Mouse (Mus musculus): ENCODE measurements at regions not wholly inside any gene's neighbourhood (a gene's known extent, or its start where the extent isn't known, plus 50 kb on each side); places are given as distances from the start of the nearest gene placed in this dataset.

GRCm38 (mm10) chr2:19734164-19734870, 76.8 kb downstream of the Otud1 start:
- Histone ChIP-seq H3K4me3 (ENCODE audit: low read depth, low read length) (no peak overlapping the region), H3K27me3 (ENCODE audit: insufficient read depth, low read length) (no peaks in the 10 kb centered on the region), H3K4me2 (ENCODE audit: low read depth, low read length) (no peak overlapping the region), H3K27ac (ENCODE audit: low read depth) (no peak overlapping the region), H3K4me1 (ENCODE audit: insufficient read depth) (no peaks in the 10 kb centered on the region), H3K9me3 (ENCODE audit: low read length) (no peaks in the 10 kb centered on the region), H3K36me3 (replicated peaks; ENCODE audit: insufficient read depth, low read length) (no peaks in the 10 kb centered on the region), H3K9ac (replicated peaks) (no peak overlapping the region)
- 46% methylated on average over 12 of the region's 12 CpGs for WGBS (ENCODE audit: insufficient replicate concordance)
- DNase-seq (no peak), ATAC-seq (no peak)
- TF ChIP-seq CTCF (IDR thresholded peaks at IDR 0.05; ENCODE audit: low read depth) (no peak), EP300 (IDR thresholded peaks at IDR 0.05; ENCODE audit: low read depth) (no peak)

DNA sequence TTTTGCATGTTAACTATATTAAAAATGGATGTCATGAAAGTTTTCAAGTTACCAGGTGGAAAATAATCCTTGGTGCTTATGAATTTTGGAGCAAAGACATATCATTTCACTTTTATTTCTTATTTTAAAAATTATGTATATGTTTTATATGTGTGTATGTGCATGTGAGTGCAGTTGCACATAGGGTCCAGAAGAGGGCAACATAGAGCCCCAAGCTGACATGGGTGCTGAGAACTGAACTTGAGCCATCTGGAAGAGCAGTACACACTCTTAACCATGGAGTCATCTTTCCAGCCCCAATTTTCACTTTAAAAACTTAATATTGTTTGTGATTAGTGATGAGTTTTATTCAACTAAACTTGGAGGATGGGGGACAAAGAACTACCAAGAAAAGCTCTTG, 84.0 kb downstream of the Otud1 start:
- H3K36me3 ChIP-seq (replicated peaks; ENCODE audit: insufficient read depth, low read length) = no peaks in the 10 kb centered on the region
- H3K27ac ChIP-seq (ENCODE audit: low read depth) = no peak overlapping the region
- no peaks in the 10 kb centered on the region for H3K4me1 ChIP-seq (ENCODE audit: insufficient read depth)
- no peak for DNase-seq
- no peak overlapping the region for H3K9ac ChIP-seq (replicated peaks)
- no peaks in the 10 kb centered on the region; the same call in 1 of the 2 replicates for H3K9me3 ChIP-seq (ENCODE audit: low read length)
- no peak overlapping the region for H3K4me2 ChIP-seq (ENCODE audit: low read depth, low read length)
- ATAC-seq = no peak
- H3K4me3 ChIP-seq (ENCODE audit: low read depth, low read length) = no peak overlapping the region
- no peaks in the 10 kb centered on the region for H3K27me3 ChIP-seq (ENCODE audit: insufficient read depth, low read length)
- TF ChIP-seq CTCF (IDR thresholded peaks at IDR 0.05; ENCODE audit: low read depth) (no peak), EP300 (IDR thresholded peaks at IDR 0.05; ENCODE audit: low read depth) (no peak)

- Histone ChIP-seq H3K27ac (ENCODE audit: low read depth) (no peak overlapping the region), H3K9me3 (ENCODE audit: low read length) (no peaks in the 10 kb centered on the region; the same call in 1 of the 2 replicates), H3K4me1 (ENCODE audit: insufficient read depth) (no peaks in the 10 kb centered on the region), H3K4me2 (ENCODE audit: low read depth, low read length) (no peak overlapping the region), H3K36me3 (replicated peaks; ENCODE audit: insufficient read depth, low read length) (no peaks in the 10 kb centered on the region), H3K4me3 (ENCODE audit: low read depth, low read length) (no peak overlapping the region), H3K27me3 (ENCODE audit: insufficient read depth, low read length) (no peaks in the 10 kb centered on the region), H3K9ac (replicated peaks) (no peak overlapping the region)
- DNase-seq (no peak), ATAC-seq (no peak)
- WGBS (ENCODE audit: insufficient replicate concordance) = 74% methylated on average over 4 of the region's 4 CpGs
- no peak for TF ChIP-seq EP300 (IDR thresholded peaks at IDR 0.05; ENCODE audit: low read depth)
- no peak for TF ChIP-seq CTCF (IDR thresholded peaks at IDR 0.05; ENCODE audit: low read depth)
Observed at GRCm38 (mm10) chr2:19743467-19743866, 85.9 kb downstream of the Otud1 start.

GRCm38 (mm10) chr2:19744986-19745660, 87.6 kb downstream of the Otud1 start:
- no peak overlapping the region for H3K9ac ChIP-seq (replicated peaks)
- WGBS (ENCODE audit: insufficient replicate concordance) = 87% methylated on average over 2 of the region's 2 CpGs
- no peak for ATAC-seq

GRCm38 (mm10) chr2:19752753-19753152, 95.2 kb downstream of the Otud1 start:
- no peak for DNase-seq
- no peak overlapping the region for H3K4me2 ChIP-seq (ENCODE audit: low read depth, low read length)
- no peak overlapping the region for H3K4me3 ChIP-seq (ENCODE audit: low read depth, low read length)
- 83% methylated on average over 11 of the region's 11 CpGs for WGBS (ENCODE audit: insufficient replicate concordance)
- no peak overlapping the region for H3K27ac ChIP-seq (ENCODE audit: low read depth)
- TF ChIP-seq CTCF (IDR thresholded peaks at IDR 0.05; ENCODE audit: low read depth) = no peak
- no peak for TF ChIP-seq EP300 (IDR thresholded peaks at IDR 0.05; ENCODE audit: low read depth)
- no peak for ATAC-seq
- no peaks in the 10 kb centered on the region for H3K27me3 ChIP-seq (ENCODE audit: insufficient read depth, low read length)
- H3K9ac ChIP-seq (replicated peaks) = no peak overlapping the region
- H3K4me1 ChIP-seq (ENCODE audit: insufficient read depth) = no peaks in the 10 kb centered on the region
- H3K9me3 ChIP-seq (ENCODE audit: low read length) = no peaks in the 10 kb centered on the region
- no peaks in the 10 kb centered on the region for H3K36me3 ChIP-seq (replicated peaks; ENCODE audit: insufficient read depth, low read length)

More at GRCm38 (mm10) chr2:19744986-19745660, 87.6 kb downstream of the Otud1 start:
- no peak overlapping the region for H3K4me3 ChIP-seq (ENCODE audit: low read depth, low read length)
- no peak overlapping the region for H3K27ac ChIP-seq (ENCODE audit: low read depth)
- TF ChIP-seq EP300 (IDR thresholded peaks at IDR 0.05; ENCODE audit: low read depth) (0 out of 2 replicates have a peak, but pooled peaks have one; percentile 33), CTCF (IDR thresholded peaks at IDR 0.05; ENCODE audit: low read depth) (no peak)
- no peaks in the 10 kb centered on the region for H3K4me1 ChIP-seq (ENCODE audit: insufficient read depth)
- no peaks in the 10 kb centered on the region for H3K36me3 ChIP-seq (replicated peaks; ENCODE audit: insufficient read depth, low read length)
- H3K9me3 ChIP-seq (ENCODE audit: low read length) = no peaks in the 10 kb centered on the region; the same call in 1 of the 2 replicates
- DNase-seq = no peak
- H3K27me3 ChIP-seq (ENCODE audit: insufficient read depth, low read length) = no peaks in the 10 kb centered on the region
- H3K4me2 ChIP-seq (ENCODE audit: low read depth, low read length) = no peak overlapping the region

- no peaks in the 10 kb centered on the region for H3K27me3 ChIP-seq (ENCODE audit: insufficient read depth, low read length)
- H3K36me3 ChIP-seq (replicated peaks; ENCODE audit: insufficient read depth, low read length) = no peaks in the 10 kb centered on the region
- no peaks in the 10 kb centered on the region for H3K4me1 ChIP-seq (ENCODE audit: insufficient read depth)
- no peak for ATAC-seq
- H3K9ac ChIP-seq (replicated peaks) = no peak overlapping the region
- no peak overlapping the region for H3K27ac ChIP-seq (ENCODE audit: low read depth)
- no peak overlapping the region for H3K4me3 ChIP-seq (ENCODE audit: low read depth, low read length)
- TF ChIP-seq CTCF (IDR thresholded peaks at IDR 0.05; ENCODE audit: low read depth) = no peak
- TF ChIP-seq EP300 (IDR thresholded peaks at IDR 0.05; ENCODE audit: low read depth) = no peak
- no peak for DNase-seq
- H3K4me2 ChIP-seq (ENCODE audit: low read depth, low read length) = no peak overlapping the region
- no peaks in the 10 kb centered on the region for H3K9me3 ChIP-seq (ENCODE audit: low read length)
Observed at GRCm38 (mm10) chr2:19753479-19753878, 95.9 kb downstream of the Otud1 start.

All from liver, postnatal 0 days (tissue).